ENCODE assay signal across 9 mouse cellular contexts in genomic region chr17:31789906-31790279, GRCm38 (mm10).
DNase-seq lines count a peak whose midpoint lies in the region; ATAC-seq lines count a peak whose summit lies in the region.
"Had no signal": no experiment of that assay in that cellular context is flagged by ENCODE, and none has a peak within 500 bp of the region (broad histone marks: within the 10 kb centered on the region; RNA-seq: fewer than 3 reads in every experiment).

No protein-coding gene starts in this region.

- intact Hi-C loops in heart, postnatal 36 days (cut with DNase I): loop anchor here (2.0 to 5.0 kb wide), 2 partner anchors 42 to 65 kb away; partner anchors contain the start of gene Sik1

- ATAC-seq in heart, embryonic 12.5 days (ENCODE audit: insufficient number of reproducible peaks, low FRiP score): no peak
- ATAC-seq in hindbrain, embryonic 14.5 days (ENCODE audit: low FRiP score): peak; percentile 32; the same call in 1 of the 2 replicates

- no peak overlapping the region for H3K4me3 ChIP-seq in heart, embryonic 12.5 days
- no peak overlapping the region for H3K4me3 ChIP-seq in hindbrain, embryonic 14.5 days (replicated peaks; ENCODE audit: low read length)

- peaks cover 8% of the 10 kb centered on the region; the same call in 1 of the 2 replicates for H3K27me3 ChIP-seq in heart, embryonic 12.5 days (replicated peaks)
- no peaks in the 10 kb centered on the region for H3K27me3 ChIP-seq in hindbrain, embryonic 14.5 days (ENCODE audit: control insufficient read depth, insufficient read depth, low read length)

- peak overlapping the region; percentile 28; the same call in 1 of the 2 replicates for H3K27ac ChIP-seq in heart, embryonic 12.5 days (ENCODE audit: poor library complexity, severe bottlenecking)
- H3K27ac ChIP-seq in hindbrain, embryonic 14.5 days: peak overlapping the region; percentile 70

- H3K4me2 ChIP-seq in heart, embryonic 12.5 days: peak overlapping the region; percentile 35
- H3K4me2 ChIP-seq in hindbrain, embryonic 14.5 days (replicated peaks): peak overlapping the region; percentile 8

- no peaks in the 10 kb centered on the region for H3K9me3 ChIP-seq in heart, embryonic 12.5 days (replicated peaks)
- no peaks in the 10 kb centered on the region for H3K9me3 ChIP-seq in hindbrain, embryonic 14.5 days (ENCODE audit: control insufficient read depth, low read length)
- H3K9me3 ChIP-seq: G1E had no signal

- 0 out of 2 replicates have a peak overlapping the region, but pooled peaks have one; percentile 37 for H3K9ac ChIP-seq in heart, embryonic 12.5 days
- no peak overlapping the region for H3K9ac ChIP-seq in hindbrain, embryonic 14.5 days

- DNase-seq in heart, postnatal 36 days: no peak
- peak; percentile 73 for DNase-seq in embryo, embryonic 10.5 days (ENCODE audit: low spot score)
- peak; percentile 55 for DNase-seq in hindbrain, embryonic 14.5 days (ENCODE audit: low spot score)
- peak; percentile 36 for DNase-seq in lung, postnatal 36 days
- DNase-seq in thymus, postnatal 25 days: no peak
- DNase-seq in right cerebral cortex, adult 2 months (ENCODE audit: low spot score in 2 of 2): no peak
- DNase-seq in frontal cortex, postnatal 10 days (ENCODE audit: low spot score in 2 of 2): no peak

- H3K36me3 ChIP-seq in heart, embryonic 12.5 days: no peaks in the 10 kb centered on the region
- H3K36me3 ChIP-seq in hindbrain, embryonic 14.5 days (replicated peaks; ENCODE audit: control insufficient read depth, insufficient read depth): no peaks in the 10 kb centered on the region
- H3K36me3 ChIP-seq: G1E had no signal

- 10% methylated on average over 5 of the region's 5 CpGs for WGBS in heart, embryonic 12.5 days
- WGBS in hindbrain, embryonic 14.5 days: 1% methylated on average over 5 of the region's 5 CpGs

- H3K4me1 ChIP-seq in heart, embryonic 12.5 days (replicated peaks): peaks cover 36% of the 10 kb centered on the region
- H3K4me1 ChIP-seq in hindbrain, embryonic 14.5 days (replicated peaks; ENCODE audit: control insufficient read depth, insufficient read depth, low read length): peaks cover 32% of the 10 kb centered on the region

Comparison
In these comparisons a context has a peak if more than half of its experiments do, and no peak if none do; other contexts are left out.
1. DNase-seq: peak in embryo, embryonic 10.5 days (single experiment), hindbrain, embryonic 14.5 days (single experiment) and lung, postnatal 36 days (single experiment); none in heart, postnatal 36 days (0 of 2), thymus, postnatal 25 days (single experiment), right cerebral cortex, adult 2 months (0 of 2) and frontal cortex, postnatal 10 days (0 of 2).